Mouse (Mus musculus) left cerebral cortex, adult 11 months (tissue): ENCODE data around the gene Speer3.
"Not testable (repeated sequence)": the region's sequence is repeated elsewhere in the genome, so short reads cannot be mapped to it uniquely, and the experiment has no call there.

Source experiments
- DNase-seq: peaks from one replicate; pipeline ENCODE4 v3.0.0; 2022; ENCODE audit warnings: low spot score

Gene Speer3

DNA sequence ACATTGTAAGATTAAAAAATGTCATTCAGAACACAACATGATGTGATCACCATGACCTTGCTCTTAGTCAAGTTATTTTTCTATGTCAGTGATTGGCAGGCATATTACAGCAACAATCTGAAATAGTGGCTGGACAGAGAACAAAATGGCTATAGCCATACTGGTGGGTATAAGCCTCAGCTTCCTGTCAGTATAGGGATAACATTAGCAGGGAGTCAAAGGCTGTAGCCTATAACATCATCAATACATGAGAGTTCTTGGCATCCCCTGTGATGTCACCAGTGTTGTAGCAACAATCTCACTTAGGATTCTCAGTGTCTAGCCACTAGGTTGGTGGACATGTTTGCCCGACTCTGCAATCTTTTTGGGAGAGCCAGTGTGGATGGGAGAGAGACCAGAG lies at the start of gene Speer3:
Speer3 (plus strand) TSS at position 301 of the 400 bp plus-strand sequence.
- DNase-seq = no peak

DNA sequence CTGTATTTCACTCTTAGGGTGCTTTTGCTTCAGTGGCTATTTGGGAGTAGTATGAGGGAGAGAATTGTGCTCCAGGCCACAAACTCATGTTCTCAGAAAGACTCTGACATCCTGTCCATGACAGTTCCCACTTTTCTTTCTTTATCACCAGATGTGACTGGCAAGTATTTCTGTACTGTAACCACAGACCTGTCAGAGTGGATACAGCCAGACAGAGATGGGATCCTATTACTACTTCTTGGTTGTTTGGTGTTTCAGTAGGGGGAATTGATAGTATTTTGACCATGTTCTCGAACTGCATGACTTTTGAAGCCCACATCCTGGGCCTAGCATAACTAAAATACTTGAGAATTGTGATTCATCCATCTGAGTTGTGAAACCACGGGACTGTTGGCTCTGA lies 19.1 kb downstream of the Speer3 start:
- not testable (repeated sequence) for DNase-seq

DNA sequence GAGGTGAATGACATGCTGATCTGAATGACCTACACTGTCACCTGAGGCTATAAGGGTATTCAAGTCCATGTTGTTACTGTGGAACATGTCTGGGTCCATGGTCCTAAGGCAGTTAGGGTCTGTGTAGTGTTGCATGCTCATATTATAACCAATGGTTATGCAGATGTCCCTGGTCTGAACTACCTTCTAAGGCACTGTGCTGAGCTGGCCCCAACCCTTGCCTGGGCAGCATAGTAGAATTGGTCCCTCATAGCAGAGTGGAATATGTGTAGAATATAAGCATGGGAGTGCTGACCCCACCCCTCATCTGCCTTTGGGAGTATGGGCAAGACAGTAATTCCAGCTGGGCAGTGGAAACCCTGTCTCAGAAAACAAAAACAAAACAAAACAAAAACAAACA lies 33.7 kb downstream of the Speer3 start:
- no peak for DNase-seq

DNA sequence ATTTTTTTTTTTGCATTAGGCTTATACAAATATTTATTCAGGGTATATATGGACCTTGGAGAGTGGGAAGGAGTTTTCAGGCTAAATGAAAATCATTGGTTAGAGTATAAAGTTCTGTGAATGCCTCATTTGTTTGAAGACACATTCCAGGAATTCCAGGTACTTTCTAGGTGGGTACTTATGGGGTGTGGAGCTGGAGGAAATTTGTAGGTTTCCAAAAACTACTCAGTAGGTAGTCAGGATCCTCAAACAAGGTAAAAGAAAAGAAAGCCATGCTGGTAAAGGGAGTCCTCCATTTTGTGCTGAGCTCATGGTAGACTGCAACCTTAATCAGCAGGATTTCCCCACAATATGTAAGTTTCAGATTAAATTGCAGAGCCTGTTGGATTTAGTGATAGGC lies 35.3 kb downstream of the Speer3 start:
- no peak for DNase-seq

DNA sequence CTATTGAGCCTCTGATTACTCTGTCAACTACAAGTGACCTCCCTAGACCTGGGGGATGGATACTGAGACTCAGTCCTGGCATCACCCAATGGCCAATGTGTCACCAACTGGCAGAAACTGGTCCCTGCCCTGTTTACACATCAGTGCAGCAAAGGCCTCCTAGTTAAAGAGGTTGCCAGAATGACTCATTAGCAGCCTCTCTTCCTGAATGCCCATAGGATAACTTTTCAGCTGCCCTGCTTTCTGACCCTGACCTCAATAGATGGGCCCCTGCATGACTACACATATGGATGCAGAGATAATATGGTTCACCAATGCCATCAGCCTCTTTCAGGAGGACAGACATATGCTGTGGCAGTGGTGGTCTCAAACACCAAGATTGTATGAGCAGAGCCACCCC lies 52.9 kb downstream of the Speer3 start:
- no peak for DNase-seq
